Mouse (Mus musculus) spleen, adult 2 months (tissue): ENCODE measurements at regions not wholly inside any gene's neighbourhood (a gene's known extent, or its start where the extent isn't known, plus 50 kb on each side); places are given as distances from the start of the nearest gene placed in this dataset.

Source experiments
- CTCF ChIP-seq: fragments of 200-500 bp; IDR thresholded peaks from 2 replicates; pipeline ENCODE4 v1.5.1; 2011; ENCODE audit warnings: mild to moderate bottlenecking, inconsistent platforms; ENCODE audit not compliant: insufficient read depth, insufficient read length, insufficient replicate concordance; ENCODE audit errors: extremely low read depth
- POLR2A ChIP-seq: fragments of 200-500 bp; IDR thresholded peaks from 2 replicates; pipeline ENCODE4 v1.6.1; 2011; ENCODE audit warnings: low read depth, low read length, inconsistent platforms

- TF ChIP-seq CTCF (no peak), POLR2A (no peak)
Measured at GRCm38 (mm10) chr19:33083371-33083770, 308.7 kb downstream of the Rnls start.
